Mouse (Mus musculus) liver (tissue): ENCODE measurements around the gene Parp3.

Source experiments
- DNase-seq: peaks from one replicate; pipeline ENCODE4 v3.0.0-alpha.2; 2020; ENCODE audit warnings: mixed read lengths

The Parp3 gene

GRCm38 (mm10) chr9:106456325-106457162, 20.2 kb downstream of the Parp3 start:
- peak; percentile 41 for DNase-seq

DNA sequence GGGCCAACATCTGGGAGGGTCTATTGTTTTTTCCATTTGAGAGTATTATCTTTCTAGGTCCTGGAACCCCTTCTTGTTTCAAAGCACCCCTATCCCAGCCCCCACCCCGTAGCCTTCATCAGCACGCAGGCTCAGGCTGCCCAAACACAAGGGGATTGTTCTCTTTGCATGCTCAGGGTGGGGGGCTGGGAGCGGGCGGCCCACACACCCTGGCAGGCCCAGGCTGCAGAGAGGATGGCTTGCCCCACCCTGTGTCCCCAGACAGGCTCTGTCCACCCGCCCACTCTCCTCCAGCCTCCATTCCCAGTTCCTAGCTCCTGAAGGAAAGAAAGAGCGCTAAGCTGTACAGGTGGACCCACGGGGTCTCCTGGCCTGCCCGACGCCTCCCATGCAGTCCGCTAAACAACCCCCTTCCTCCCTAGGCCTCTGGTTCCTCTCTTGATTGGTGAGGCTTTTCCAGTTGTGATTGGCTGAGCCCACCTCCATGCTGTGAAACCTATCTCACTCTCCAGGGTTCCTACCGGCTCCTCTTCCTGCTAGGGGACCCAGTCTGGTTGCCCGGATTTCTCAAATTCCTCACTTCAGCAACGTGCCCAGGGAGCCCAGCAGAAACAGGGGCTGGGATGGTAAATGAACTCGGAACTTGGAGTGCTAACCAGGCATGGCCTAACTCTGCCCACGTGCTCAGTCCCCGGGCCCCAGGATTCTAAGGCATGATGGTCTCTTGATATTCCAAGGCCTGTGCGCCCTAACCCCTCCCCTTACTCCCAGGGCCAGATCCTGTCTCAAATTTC, 21.7 kb downstream of the Parp3 start:
- DNase-seq, result no peak

- DNase-seq, result no peak
These were observed 22.5 kb downstream of the Parp3 start for GRCm38 (mm10) chr9:106454071-106454761.

- peak; percentile 81 for DNase-seq
These were observed 23.3 kb downstream of the Parp3 start, which contains the start of gene Pcbp4 for GRCm38 (mm10) chr9:106453271-106454070. Gene Pcbp4, plus strand, starts transcription at chr9:106453291.

GRCm38 (mm10) chr9:106452821-106453220, 23.9 kb downstream of the Parp3 start:
- DNase-seq, result peak; percentile 65

GRCm38 (mm10) chr9:106452351-106452750, 24.4 kb downstream of the Parp3 start:
- DNase-seq, result no peak

- no peak for DNase-seq
These were observed 24.9 kb downstream of the Parp3 start for GRCm38 (mm10) chr9:106451899-106452298.

DNA sequence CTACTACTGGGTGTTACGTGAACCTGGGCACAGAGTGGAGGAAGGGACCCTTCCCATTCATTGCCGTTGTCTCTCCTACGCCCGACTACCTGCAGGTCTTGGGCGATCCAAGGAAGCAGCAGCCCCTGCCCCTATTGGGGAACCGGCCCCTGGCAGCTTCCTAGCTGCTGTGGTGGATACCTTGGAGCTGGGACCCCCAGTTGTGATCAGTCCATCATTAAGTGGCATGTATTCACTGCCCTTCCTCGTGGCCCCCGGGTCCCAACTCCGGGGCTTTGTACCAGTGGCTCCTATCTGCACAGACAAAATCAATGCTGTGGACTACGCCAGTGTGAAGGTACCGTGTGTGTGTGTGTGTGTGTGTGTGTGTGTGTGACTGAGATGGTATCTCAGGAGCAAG, 25.5 kb downstream of the Parp3 start:
- DNase-seq, result no peak

DNA sequence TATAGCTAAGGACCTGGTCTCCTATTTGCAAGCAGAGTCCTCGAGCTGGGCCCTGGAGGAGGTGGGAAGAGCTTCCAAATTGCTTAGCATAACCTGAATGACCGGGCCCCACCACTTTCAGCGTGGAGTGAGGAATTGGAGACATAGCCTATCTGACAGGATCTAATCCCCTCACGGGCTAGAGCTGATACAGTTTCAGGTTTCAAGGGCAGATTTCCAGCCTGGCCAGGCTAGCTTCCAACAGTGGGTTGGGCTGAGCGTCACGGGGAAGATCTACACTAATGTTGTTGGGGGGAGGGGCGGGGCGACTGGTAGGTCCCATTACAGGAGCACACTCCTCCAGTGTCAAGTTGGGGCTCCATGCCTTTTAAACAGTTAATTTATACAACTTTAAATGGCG, 26.1 kb downstream of the Parp3 start:
- DNase-seq, result peak; percentile 66

- no peak for DNase-seq
These were observed 26.8 kb downstream of the Parp3 start for GRCm38 (mm10) chr9:106449947-106450346.

DNA sequence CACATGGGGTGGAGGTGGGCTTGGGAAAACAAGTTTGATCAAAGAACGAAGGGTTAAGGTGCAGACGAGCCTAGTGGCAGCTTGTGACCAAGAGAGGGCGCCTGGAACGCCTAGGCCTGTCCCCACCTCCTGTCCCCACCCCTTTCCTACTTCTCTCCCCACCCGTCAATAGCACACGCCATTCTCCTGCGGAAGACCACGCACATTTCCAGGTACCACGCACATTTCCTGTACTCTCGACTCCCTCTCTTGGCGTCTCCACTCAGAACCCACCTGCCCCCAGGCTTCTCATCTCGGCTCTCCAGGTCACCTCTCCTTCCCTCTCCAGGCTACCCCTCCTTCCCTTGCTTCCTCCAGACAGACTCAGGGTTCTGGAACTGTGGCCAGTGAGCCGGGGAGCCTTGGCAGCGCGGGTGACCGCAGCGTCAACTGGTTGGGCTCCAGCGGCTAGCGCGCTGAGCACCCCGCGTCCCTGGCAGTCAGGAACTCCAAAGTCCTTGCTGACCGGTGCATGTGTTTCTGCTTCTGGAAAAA, 28.2 kb downstream of the Parp3 start:
- DNase-seq, result peak; percentile 69

- no peak for DNase-seq
These were observed 28.8 kb downstream of the Parp3 start for GRCm38 (mm10) chr9:106447951-106448350.

DNA sequence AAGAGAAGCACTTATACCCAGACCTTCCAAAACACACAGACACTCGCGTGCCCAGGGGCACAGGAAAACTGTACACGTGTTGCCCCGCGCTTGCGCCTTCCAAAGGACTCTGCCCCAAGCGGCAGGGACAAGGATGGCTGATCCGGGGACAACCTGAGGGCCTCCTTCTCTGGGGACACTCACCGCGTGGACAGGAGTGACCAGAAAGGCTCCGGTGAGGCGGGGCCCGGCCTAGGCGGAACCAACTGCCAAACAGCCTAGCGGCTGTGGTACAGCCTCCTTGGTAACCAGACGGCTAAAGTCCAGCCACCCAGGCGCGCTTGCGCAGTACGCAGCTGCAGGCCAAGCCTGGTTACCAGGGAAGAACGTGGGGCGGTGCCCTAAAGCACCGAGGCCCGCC, 29.4 kb downstream of the Parp3 start, which contains the start of the genes Abhd14b and Abhd14a:
Abhd14b (plus strand) TSS at position 112 of the 400 bp plus-strand sequence.
Abhd14a (minus strand) TSS at position 331 of the 400 bp plus-strand sequence.
- DNase-seq, result peak; percentile 90

DNA sequence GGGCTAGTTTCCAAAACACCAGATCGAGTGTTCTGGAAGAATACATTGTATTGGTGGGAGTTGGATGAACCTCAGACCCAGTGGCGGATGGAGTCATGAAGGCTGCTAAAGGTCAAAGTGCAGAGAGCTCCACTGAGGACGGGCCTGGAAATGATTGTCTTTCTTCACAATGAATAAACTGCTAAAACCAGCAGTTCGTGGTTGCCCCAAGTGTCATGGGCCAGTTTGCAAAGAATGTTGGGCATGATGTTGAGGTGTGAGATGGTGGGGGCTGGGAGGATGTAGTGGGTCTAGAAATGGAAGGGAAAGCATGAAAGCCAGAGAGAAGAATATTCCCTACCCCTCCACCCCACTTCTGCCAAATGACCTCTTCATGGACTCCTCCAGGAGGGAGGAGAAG, 31.9 kb downstream of the Parp3 start:
- no peak for DNase-seq

GRCm38 (mm10) chr9:106442680-106443079, 34.1 kb downstream of the Parp3 start:
- DNase-seq, result no peak

DNA sequence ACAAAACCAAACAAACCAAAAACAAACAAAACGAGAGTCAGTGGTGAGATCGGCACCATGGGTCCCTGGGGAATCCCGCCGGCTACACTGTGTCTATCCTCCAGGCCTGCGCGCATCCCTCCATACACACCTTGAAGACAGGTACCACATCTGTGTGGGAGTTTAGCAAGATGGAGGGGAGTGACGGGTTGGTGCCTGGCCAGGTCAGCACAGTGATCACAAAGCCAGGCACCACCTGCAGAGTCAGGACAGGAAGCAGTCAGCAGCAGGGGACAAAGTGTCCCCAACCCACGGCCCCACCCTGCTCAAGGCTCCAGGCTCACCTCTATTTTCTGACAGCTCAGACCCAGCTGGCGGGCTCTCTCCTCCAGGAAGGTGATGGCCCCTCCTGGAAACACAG, 40.2 kb downstream of the Parp3 start:
- no peak for DNase-seq

DNA sequence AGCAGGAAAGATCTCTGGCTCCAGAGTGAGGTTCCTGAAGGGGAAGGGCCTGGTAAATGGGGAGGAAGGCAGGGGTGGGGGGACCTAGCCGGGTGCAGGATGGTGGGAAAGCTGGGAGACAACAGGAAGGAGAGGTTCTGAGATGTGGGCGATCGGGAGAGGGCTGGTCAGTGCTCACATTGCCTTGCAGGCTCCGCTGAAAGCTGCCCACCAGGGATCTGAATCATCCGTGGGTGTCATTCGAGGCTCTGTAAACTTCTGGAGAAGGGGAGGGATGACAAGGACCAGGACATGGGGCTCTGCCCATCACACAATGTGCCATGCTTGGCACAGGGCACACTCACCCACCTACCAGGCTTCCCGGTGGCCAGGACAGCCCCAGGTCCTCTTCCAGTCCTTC, 43.4 kb downstream of the Parp3 start:
- no peak for DNase-seq

- DNase-seq, result no peak
These were observed 46.8 kb downstream of the Parp3 start for GRCm38 (mm10) chr9:106430015-106430264.

DNA sequence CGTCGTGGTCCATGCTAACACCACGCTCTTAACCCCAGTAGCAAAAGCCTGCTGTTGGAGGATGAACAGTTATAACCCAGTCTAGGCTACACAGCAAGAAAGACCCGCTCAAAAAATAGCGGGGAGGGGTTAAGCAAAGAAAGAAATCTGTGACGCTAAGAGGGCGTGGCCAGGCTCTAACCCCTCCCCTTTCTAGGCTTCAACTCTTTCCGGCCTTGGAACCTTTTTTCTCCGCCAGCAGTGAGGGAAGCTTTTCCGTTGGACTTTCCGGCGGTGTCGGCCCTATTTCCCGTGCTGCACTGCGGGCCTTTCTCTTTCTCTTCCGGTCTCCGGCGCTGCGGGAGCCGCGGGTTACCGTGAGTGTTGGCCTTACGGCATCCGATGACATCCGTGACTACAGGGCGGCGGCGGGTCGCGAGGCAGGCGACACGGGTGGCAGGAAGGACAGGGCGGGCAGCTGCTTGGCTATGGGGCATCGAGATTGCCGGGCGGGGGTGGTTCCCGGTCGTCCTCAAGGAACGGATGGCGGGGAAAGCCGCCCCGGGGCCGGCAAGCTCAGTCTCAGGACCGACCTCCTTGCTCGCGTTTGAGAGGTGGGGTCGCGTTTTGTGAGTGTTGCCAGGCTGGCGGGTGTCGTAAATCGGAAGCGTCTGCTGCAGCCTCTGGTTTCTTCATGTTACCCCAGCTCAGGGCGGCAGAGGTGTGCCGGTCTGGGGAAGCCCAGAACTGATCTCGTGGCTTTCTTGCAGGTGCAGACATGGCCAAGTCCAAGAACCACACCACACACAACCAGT, 47.3 kb downstream of the Parp3 start, which contains the start of gene Rpl29:
Rpl29 (plus strand) TSS at position 234 of the 794 bp plus-strand sequence.
- DNase-seq, result peak; percentile 94

DNA sequence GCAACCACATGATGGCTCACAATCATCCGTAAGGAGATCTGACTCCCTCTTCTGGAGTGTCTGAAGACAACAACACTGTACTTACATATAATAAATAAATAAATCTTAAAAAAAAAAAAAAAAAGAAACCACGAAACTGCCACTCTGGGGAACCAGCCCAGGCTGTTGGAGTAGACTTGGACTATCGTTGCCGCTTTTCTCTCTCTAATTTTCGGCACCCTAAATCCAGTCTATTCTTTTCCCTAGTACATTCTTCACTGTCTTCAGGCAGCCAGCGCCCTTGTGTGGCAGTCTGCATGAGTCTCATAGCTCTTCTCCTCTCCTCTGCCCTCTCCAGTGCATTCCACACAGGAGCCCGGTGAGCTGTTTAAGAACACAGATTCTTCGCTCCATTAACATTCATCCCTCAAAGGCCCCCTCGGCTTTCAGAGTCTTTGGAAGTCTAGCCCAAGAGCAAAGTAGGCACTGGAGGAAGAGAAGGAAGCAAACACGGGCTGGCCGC, 48.0 kb downstream of the Parp3 start:
- no peak for DNase-seq

- peak; percentile 82 for DNase-seq
These were observed 54.9 kb downstream of the Parp3 start for GRCm38 (mm10) chr9:106421865-106422160.
